Mouse (Mus musculus) C2C12 (cell line): ENCODE measurements at regions not wholly inside any gene's neighbourhood (a gene's known extent, or its start where the extent isn't known, plus 50 kb on each side); places are given as distances from the start of the nearest gene placed in this dataset.

Source experiments
- CTCF ChIP-seq: IDR thresholded peaks from one replicate; pipeline ENCODE4 v1.5.1; 2011; ENCODE audit not compliant: control insufficient read depth, insufficient read depth, insufficient read length
- USF1 ChIP-seq: IDR thresholded peaks from one replicate; pipeline ENCODE4 v1.6.1; 2011; ENCODE audit warnings: low read depth, mild to moderate bottlenecking, control low read depth, moderate library complexity

DNA sequence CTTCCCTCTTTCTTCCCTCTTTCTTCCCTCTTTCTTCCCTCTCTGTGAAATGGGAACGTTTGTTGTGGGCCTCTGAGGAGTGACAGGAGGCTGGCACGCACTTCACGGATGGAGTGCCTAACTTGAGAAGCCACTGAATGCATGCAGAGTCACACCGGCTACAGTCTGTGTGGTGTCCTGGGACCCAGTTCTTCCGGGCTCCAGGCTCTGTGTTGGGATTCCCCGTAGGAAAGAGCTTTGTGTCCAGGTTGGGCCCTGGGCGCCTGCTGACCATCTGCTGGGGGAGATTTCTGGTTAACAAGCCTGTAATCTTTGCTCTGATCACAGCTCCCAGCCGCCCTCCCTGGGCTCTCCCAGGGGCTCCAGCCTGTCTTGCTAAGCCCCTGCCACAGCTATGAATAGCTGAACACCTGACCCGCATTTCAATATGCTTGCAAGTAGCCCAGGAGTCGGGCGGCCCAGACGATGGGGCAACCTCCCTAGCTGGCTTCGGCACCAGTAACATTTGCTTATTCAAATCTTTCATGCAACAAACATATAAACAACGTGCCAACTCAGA, 146.5 kb downstream of the Rbm19 start:
- no peak for TF ChIP-seq CTCF
- no peak for TF ChIP-seq USF1
